Mouse (Mus musculus) lung, postnatal 0 days (tissue): ENCODE data around the gene Krtap4-1.

ENCODE experiments used
- CTCF ChIP-seq: IDR thresholded peaks from 2 replicates; pipeline ENCODE4 v1.5.1; 2016; ENCODE audit warnings: antibody characterized with exemption, mild to moderate bottlenecking
- EP300 ChIP-seq: IDR thresholded peaks from 2 replicates; pipeline ENCODE4 v1.6.1; 2016; ENCODE audit warnings: antibody characterized with exemption, mild to moderate bottlenecking, control low read depth

DNA sequence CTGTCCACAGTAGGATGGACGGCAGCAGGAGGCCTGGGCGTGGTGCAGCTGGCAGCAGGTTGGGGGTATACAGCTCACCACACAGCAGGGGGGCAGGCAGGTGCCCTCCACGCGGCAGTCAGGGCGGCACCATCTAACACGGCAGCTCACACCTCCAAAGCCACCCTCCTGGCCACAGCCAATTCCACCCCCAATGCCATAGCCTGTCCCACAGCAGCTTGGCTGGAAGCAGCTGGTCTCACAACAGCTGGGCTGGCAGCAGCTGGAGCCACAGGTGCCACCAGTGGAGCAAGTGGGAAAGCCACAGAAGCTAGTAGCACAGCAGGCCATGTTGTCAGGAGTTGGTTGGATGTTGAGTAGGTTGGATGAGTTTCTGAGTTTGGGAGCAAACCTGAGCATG, 47.4 kb downstream of the Krtap4-1 start, which contains the start of gene Krtap1-5:
- TF ChIP-seq CTCF, result no peak
- TF ChIP-seq EP300, result no peak
